Mouse (Mus musculus): Measurements from ENCODE around the gene Cryab. TPM values are rescaled to one million over a fixed set of nuclear protein-coding genes. Genes with fewer than 3 reads are reported as not detected.

Cryab gene
- polyA plus RNA-seq, 1 experiment from 2014 or later = 24.7 TPM

GRCm38 (mm10) chr9:50727171-50727924 lies 23.8 kb upstream of the Cryab start:
- Histone ChIP-seq H3K4me1 (peaks cover 59% of the 10 kb centered on the region), H3K36me3 (no peaks in the 10 kb centered on the region), H3K27ac (replicated peaks) (peak overlapping the region; percentile 92), H3K9ac (replicated peaks) (peak overlapping the region; percentile 71), H3K4me3 (replicated peaks) (peak overlapping the region; percentile 67), H3K4me2 (peak overlapping the region; percentile 82), H3K27me3 (replicated peaks) (no peaks in the 10 kb centered on the region), H3K9me3 (replicated peaks) (no peaks in the 10 kb centered on the region)
- whole genome bisulfite sequencing = 3% methylated on average over 30 of the region's 30 CpGs
- peak; percentile 15 for ATAC-seq (ENCODE audit: low FRiP score)

GRCm38 (mm10) chr9:50727925-50728651 lies 23.0 kb upstream of the Cryab start:
- peak overlapping the region; percentile 92 for H3K27ac ChIP-seq (replicated peaks)
- no peaks in the 10 kb centered on the region for H3K36me3 ChIP-seq
- ATAC-seq (ENCODE audit: low FRiP score) = peak; percentile 96
- H3K9ac ChIP-seq (replicated peaks) = peak overlapping the region; percentile 71
- H3K27me3 ChIP-seq (replicated peaks) = no peaks in the 10 kb centered on the region
- H3K4me1 ChIP-seq = peaks cover 53% of the 10 kb centered on the region
- H3K4me3 ChIP-seq (replicated peaks) = peak overlapping the region; percentile 67
- under 1% methylated on average over 45 of the region's 45 CpGs for WGBS
- H3K4me2 ChIP-seq = peak overlapping the region; percentile 82
- H3K9me3 ChIP-seq (replicated peaks) = no peaks in the 10 kb centered on the region

DNA sequence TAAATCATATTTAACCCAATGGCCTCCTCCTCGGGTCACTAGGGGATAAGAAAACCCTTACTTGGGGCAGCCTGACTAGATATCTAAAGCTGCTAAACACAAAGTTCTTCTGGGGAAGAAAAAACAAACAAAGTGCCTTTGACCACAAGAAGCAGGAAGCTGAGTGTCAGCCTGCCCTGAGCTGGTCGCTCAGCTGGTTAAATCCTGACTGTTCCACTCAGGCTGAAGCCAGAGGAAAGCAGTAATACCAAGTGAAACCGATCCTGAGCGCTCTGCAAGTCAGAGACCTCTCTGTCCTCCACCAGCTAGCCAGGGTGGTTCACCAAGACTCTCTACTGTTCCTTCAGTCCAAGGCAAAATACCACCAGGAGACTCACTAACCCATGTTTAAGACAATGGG lies 21.5 kb upstream of the Cryab start:
- Histone ChIP-seq H3K9ac (replicated peaks) (no peak overlapping the region), H3K4me3 (replicated peaks) (no peak overlapping the region), H3K27me3 (replicated peaks) (no peaks in the 10 kb centered on the region), H3K9me3 (replicated peaks) (no peaks in the 10 kb centered on the region), H3K4me1 (peaks cover 40% of the 10 kb centered on the region), H3K27ac (replicated peaks) (0 out of 2 replicates have a peak overlapping the region, but pooled peaks have one; percentile 92), H3K4me2 (no peak overlapping the region), H3K36me3 (no peaks in the 10 kb centered on the region)
- WGBS = 71% methylated on average over 4 of the region's 4 CpGs
- ATAC-seq (ENCODE audit: low FRiP score) = no peak

DNA sequence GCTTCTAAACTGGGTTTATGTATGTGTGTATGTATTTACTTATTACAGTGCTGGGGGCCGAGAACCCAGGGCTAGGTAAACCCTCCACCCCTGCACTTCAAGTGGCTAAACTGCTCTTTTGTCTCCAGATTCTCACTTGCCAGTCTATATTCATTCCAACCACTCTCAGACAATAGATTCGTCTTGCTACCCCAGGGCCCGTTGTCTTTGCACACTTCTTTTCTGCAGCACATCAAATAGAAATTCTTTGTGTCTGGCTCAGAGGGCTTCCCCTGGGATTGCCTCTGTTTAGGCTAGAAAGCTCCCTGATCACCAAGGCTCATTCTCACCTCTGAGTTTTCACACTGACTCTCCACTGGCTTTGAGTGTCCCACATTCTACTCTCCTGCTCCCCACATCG lies 18.6 kb upstream of the Cryab start:
- Histone ChIP-seq H3K4me2 (no peak overlapping the region), H3K9me3 (replicated peaks) (no peaks in the 10 kb centered on the region), H3K4me3 (replicated peaks) (no peak overlapping the region), H3K4me1 (peaks cover 16% of the 10 kb centered on the region), H3K36me3 (no peaks in the 10 kb centered on the region), H3K27me3 (replicated peaks) (no peaks in the 10 kb centered on the region), H3K27ac (replicated peaks) (no peak overlapping the region), H3K9ac (replicated peaks) (no peak overlapping the region)
- WGBS = 12% methylated on average over 4 of the region's 4 CpGs
- ATAC-seq (ENCODE audit: low FRiP score) = no peak

DNA sequence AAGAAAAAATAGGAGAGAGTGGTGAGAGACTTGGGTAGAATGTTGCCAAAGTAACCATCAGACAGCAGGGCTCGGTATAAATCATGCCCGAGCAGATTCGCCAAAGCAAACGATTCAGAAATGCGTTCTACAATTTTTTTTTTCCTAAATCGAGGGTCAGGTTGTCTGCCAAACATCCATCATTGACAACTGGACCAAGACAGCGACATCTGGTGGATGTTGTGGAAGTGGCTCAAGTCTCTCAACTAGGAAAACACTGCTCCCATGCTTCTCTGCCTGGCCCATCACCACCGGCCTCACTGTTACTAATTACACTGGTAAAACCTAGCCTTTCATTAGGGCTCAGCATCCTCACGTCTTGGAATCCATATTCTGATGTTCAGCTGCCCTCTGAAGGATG lies 16.1 kb upstream of the Cryab start:
- no peak for ATAC-seq (ENCODE audit: low FRiP score)
- Histone ChIP-seq H3K4me1 (peaks cover 13% of the 10 kb centered on the region), H3K9me3 (replicated peaks) (no peaks in the 10 kb centered on the region), H3K4me2 (peak overlapping the region; percentile 47), H3K4me3 (replicated peaks) (no peak overlapping the region), H3K9ac (replicated peaks) (no peak overlapping the region), H3K27me3 (replicated peaks) (no peaks in the 10 kb centered on the region), H3K27ac (replicated peaks) (no peak overlapping the region), H3K36me3 (no peaks in the 10 kb centered on the region)
- 3% methylated on average over 9 of the region's 9 CpGs for WGBS

- Histone ChIP-seq H3K4me3 (replicated peaks) (peak within 1 kb of the TSS; percentile 37), H3K9me3 (replicated peaks) (no peaks in the 10 kb centered on the region), H3K4me1 (peaks cover 13% of the 10 kb centered on the region), H3K27me3 (replicated peaks) (no peaks in the 10 kb centered on the region), H3K4me2 (peak within 1 kb of the TSS; percentile 67), H3K9ac (replicated peaks) (no peak within 1 kb of the TSS), H3K36me3 (no peaks in the 10 kb centered on the region), H3K27ac (replicated peaks) (no peak within 1 kb of the TSS)
- ATAC-seq (ENCODE audit: low FRiP score) = peak; percentile 95
- WGBS = 12% methylated on average over 36 of the region's 36 CpGs
Observed at GRCm38 (mm10) chr9:50738914-50739870, 11.9 kb upstream of the Cryab start, which contains the start of gene Dixdc1. Gene Dixdc1 (minus strand): TSS chr9:50739517.

DNA sequence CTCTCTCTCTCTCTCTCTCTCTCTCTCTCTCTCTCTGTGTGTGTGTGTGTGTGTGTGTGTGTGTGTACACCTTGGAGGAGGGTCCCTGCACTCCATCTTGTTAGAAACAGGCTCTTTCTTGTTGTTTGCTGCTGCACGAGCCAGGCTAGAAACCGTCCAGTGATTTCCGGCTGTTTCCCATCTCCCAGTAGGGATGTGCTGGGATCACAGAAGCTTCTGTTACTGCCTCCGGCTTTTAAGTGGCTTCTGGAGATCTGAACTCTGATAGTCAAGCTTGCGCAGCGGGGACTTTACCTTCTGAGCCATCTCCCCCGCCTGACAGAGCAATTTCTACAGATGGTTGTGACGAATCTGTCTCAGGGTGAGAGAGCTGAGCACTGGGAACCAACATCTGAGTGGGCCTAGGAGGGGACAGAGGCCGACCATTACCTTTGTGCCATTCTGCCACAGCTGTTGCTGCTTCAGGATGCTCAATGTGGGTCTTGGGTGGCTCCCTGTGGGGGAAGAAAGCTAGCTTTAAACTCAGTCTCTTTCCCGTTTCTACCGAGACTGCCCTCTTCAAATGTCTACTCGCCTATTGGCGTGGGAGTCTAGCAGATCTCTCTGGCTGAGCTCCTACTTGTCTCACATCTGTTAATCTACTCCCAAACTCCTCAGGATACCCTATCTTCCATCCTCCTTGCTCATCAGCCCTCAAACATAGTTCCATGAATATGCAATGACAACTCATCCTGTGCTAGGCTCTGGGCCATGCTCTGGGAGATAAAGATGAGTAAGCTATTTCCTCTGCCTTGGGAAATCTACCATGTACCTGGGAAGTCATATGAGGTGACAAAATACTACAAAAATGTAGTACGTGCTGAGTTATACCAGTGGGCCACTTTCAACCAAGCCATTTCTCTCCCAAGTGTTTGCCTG lies 10.0 kb upstream of the Cryab start:
- WGBS = 90% methylated on average over 14 of the region's 14 CpGs
- Histone ChIP-seq H3K9me3 (replicated peaks) (no peaks in the 10 kb centered on the region), H3K4me1 (peaks cover 12% of the 10 kb centered on the region), H3K4me2 (no peak overlapping the region), H3K27ac (replicated peaks) (no peak overlapping the region), H3K4me3 (replicated peaks) (no peak overlapping the region), H3K9ac (replicated peaks) (no peak overlapping the region), H3K36me3 (no peaks in the 10 kb centered on the region), H3K27me3 (replicated peaks) (no peaks in the 10 kb centered on the region)
- no peak for ATAC-seq (ENCODE audit: low FRiP score)

DNA sequence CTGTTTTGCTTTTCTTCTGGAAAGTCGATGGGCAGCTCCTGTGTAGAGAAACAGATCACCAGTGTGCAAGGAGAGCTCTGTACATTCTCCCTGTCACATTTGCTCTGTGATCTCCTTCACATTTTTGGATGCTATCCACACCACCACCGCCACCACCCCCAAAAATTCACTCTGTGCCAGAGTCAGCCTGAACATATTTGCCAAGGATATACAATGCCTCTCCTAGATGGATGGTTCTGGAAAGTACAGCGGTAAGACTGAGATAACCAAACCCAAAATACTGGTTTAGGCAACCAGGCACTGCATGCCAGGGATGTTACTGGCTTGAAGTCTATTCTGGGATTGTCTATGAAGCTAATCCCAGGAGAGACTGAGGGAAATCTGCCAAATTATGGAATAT lies 8.9 kb upstream of the Cryab start:
- H3K4me2 ChIP-seq = no peak overlapping the region
- 90% methylated on average over 3 of the region's 3 CpGs for WGBS

GRCm38 (mm10) chr9:50742744-50743143 lies 8.4 kb upstream of the Cryab start:
- Histone ChIP-seq H3K9ac (replicated peaks) (no peak overlapping the region), H3K4me2 (no peak overlapping the region), H3K27me3 (replicated peaks) (peaks cover 3% of the 10 kb centered on the region; the same call in 1 of the 2 replicates), H3K4me1 (peaks cover 18% of the 10 kb centered on the region), H3K4me3 (replicated peaks) (no peak overlapping the region), H3K9me3 (replicated peaks) (no peaks in the 10 kb centered on the region), H3K27ac (replicated peaks) (no peak overlapping the region), H3K36me3 (no peaks in the 10 kb centered on the region)
- no peak for ATAC-seq (ENCODE audit: low FRiP score)
- 76% methylated on average over 2 of the region's 2 CpGs for WGBS

More for the DNA sequence above, 8.9 kb upstream of the Cryab start:
- Histone ChIP-seq H3K4me3 (replicated peaks) (no peak overlapping the region), H3K9me3 (replicated peaks) (no peaks in the 10 kb centered on the region), H3K36me3 (no peaks in the 10 kb centered on the region), H3K9ac (replicated peaks) (no peak overlapping the region), H3K27me3 (replicated peaks) (0 out of 2 replicates have a peak, but pooled peaks cover 3% of the 10 kb centered on the region), H3K27ac (replicated peaks) (no peak overlapping the region), H3K4me1 (peaks cover 18% of the 10 kb centered on the region)
- ATAC-seq (ENCODE audit: low FRiP score) = no peak

GRCm38 (mm10) chr9:50745806-50746205 lies 5.3 kb upstream of the Cryab start:
- WGBS = 19% methylated on average over 7 of the region's 7 CpGs
- no peak for ATAC-seq (ENCODE audit: low FRiP score)
- Histone ChIP-seq H3K4me2 (peak overlapping the region; percentile 58), H3K9ac (replicated peaks) (0 out of 2 replicates have a peak overlapping the region, but pooled peaks have one; percentile 42), H3K4me3 (replicated peaks) (peak overlapping the region; percentile 35), H3K36me3 (no peaks in the 10 kb centered on the region), H3K27ac (replicated peaks) (no peak overlapping the region), H3K9me3 (replicated peaks) (no peaks in the 10 kb centered on the region), H3K27me3 (replicated peaks) (peaks cover 3% of the 10 kb centered on the region; the same call in 1 of the 2 replicates), H3K4me1 (peaks cover 8% of the 10 kb centered on the region)

All from neural tube, embryonic 15.5 days (tissue).